Mouse (Mus musculus) adrenal gland, postnatal 14 days (tissue): Measurements from ENCODE around the gene Plagl2. TPM values are rescaled to one million over a fixed set of nuclear protein-coding genes. Genes with fewer than 3 reads are reported as not detected.
A peak's percentile ranks its signal among the peaks of the same experiment; 100 is the strongest.
"Not testable (repeated sequence)": the region's sequence is repeated elsewhere in the genome, so short reads cannot be mapped to it uniquely, and the experiment has no call there.

Experiments
- DNase-seq: peaks from one replicate; pipeline ENCODE4 v3.0.0; 2021; ENCODE audit warnings: mixed read lengths
- long read RNA-seq, 2 experiments: library from polyadenylated mRNA; stranded (forward); transcript quantifications; one replicate each; pipeline ENCODE4 v2.0.0; 2021
- total RNA-seq: library from RNA; stranded (reverse); gene quantifications from 2 replicates; pipeline ENCODE4 v1.2.3, GENCODE M21; 2021

Plagl2 gene
- 9.3 and 10.6 TPM in 2 replicates for total RNA-seq
- long read RNA-seq, experiment 1, partial matches to known transcripts, result 1 of 3 reads
- long read RNA-seq, experiment 1, other reads (novel, unspliced or antisense), result 2 of 3 reads
- long read RNA-seq, experiment 2, partial matches to known transcripts, result 0 of 1 reads
- long read RNA-seq, experiment 2, other reads (novel, unspliced or antisense), result 1 of 1 reads

GRCm38 (mm10) chr2:153241250-153242014 lies at the start of gene Plagl2, which contains the start of gene Pofut1:
Gene Plagl2 (minus strand): TSS chr2:153241426.
Gene Pofut1 (plus strand): TSS chr2:153241533.
- peak; percentile 95 for DNase-seq

DNA sequence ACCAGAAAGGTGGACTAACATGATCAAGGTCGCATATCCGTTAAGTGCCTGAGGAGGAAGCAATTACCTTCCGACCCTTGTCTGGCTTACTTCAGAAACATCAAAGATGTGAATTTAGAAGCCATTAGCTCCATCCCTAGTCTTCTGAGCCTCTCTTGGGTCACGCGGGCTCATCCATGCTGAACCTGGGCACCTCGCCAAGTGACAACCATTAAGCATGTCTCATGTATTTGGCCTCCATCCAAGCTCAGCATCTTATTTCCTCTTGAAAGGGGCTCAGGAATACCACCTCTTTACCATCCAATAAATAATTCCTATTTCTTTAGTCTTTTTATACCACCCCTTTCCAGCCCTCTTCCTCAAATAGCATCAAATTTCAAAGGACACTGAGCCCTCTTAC lies 46.6 kb upstream of the Plagl2 start:
- DNase-seq, result peak; percentile 89

DNA sequence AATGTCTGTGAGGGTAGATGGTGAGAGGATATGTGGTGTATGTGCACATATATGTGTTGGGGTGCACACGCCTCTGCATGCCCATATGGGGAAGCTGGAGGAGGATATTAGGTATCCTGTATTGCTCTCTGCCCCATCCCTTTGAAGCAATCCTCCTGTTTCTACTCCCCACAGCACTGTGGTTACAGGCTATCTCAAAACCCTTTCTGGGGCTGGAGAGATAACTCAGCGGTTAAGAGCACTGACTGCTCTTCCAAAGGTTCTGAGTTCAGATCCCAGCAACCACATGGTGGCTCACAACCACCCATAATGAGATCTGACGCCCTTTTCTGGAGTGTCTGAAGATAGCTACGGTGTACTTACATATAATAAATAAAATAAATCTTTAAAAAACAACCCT lies 45.3 kb upstream of the Plagl2 start:
- no peak for DNase-seq

DNA sequence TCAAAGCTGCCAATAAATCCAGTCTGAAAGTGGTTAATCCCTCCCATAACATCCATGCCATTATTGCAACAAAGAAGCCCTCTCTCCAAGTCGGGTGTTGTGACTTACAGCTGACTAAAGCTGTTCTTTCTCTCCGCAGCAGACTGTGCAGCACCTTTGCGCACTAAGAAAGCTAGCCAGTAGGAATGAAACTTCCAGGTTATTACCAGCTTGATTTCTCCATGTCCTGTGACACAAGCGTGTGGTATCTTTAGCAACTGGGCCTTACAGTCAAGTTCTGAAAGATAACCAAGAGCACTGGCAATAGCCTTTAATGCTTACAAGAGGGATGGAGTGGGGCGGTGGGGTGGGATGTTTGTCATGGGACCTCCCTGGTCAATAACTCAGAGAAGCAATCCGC lies 42.7 kb upstream of the Plagl2 start:
- DNase-seq, result no peak

DNA sequence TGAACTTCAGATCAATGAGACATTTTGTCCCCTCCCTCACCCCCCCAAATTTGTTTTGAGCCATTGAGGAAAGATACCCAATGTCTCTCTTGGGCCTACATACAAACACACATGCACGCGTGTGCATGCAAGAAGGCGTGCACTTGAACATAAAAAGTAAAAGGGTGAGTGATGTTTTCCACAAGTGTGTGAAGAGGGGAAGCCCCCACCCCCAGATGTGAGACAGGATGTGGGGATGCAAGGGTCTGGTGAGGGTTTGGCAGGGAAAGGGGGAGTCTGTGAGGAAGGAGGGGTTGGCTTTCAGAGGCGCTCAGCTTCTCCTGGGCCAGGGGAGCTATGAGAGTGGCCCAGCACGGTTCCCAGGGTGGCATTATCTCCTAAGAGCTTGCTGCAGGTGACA lies 37.1 kb upstream of the Plagl2 start:
- DNase-seq, result no peak

- DNase-seq, result not testable (repeated sequence)
Observed at GRCm38 (mm10) chr2:153276846-153277245, 35.6 kb upstream of the Plagl2 start.

DNA sequence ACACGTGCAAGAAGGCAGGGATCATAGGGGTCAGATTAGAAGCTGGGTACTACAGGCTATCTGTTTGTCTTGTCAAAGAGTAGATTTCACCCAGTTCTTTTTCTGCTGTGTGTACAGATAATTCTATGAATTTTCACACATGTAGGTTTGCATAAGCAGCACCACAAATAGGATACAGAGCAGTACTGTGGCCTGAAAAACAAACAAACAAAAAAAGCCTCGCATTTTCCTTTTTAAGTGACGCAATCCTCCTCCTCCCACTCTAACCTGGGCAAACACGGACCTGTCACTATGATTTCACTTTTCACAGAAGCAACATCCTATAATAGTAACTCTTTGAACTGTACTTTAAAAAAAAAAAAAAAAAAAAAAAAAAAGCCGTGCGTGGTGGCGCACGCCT lies 35.2 kb upstream of the Plagl2 start:
- no peak for DNase-seq

DNA sequence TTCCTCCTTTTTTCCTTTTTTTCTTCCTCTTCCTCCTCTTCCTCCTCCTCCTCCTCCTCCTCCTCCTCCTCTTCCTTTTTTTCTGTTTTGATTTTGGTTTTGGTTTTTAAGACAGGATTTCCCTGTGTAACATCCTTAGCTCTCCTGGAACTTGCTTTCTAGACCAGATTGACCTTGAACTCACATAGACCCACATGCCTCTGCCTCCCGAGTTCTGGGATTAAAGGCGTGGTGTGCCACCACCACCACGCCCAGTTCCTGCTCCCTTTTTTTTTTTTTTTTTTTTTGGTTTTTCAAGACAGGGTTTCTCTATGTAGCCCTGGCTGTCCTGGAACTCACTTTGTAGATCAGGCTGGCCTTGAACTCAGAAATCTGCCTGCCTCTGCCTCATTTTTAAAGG lies 34.4 kb upstream of the Plagl2 start:
- DNase-seq, result not testable (repeated sequence)

GRCm38 (mm10) chr2:153274919-153275247 lies 33.7 kb upstream of the Plagl2 start:
- peak; percentile 79 for DNase-seq

GRCm38 (mm10) chr2:153274200-153274918 lies 33.1 kb upstream of the Plagl2 start:
- not testable (repeated sequence) for DNase-seq

DNA sequence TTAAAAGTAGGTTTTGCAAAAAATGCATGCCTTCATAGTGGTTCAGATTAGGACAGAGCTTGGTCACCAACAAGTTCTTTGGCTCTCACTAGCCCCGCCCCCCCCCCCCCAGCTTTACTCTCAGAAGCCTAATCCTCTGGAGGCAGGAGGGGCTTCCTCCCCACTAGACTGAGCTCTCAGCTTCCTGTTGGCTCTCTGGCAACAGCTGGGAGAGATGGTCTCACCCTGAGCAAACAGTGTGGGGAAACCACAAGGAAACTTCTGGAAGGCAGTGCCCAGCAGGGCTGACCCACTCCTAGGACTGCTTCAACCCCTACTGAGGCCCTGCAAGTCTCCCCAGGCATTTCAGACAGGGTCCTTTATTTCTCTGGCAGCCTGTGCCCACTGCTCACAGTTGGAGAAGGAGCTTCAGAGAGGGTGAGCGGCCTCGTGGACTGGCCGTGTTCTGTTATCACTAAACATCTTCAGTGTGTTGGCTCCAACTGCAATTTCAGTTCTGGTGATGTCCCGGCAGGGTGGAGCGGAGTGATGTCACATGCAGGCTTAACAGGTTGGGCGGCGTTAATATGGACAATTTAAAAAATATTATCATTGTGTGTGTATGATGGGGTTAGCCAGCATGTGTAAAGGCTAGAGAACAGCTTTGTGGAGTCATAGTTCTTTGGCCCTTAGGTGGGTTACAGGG lies 29.1 kb upstream of the Plagl2 start:
- not testable (repeated sequence) for DNase-seq

DNA sequence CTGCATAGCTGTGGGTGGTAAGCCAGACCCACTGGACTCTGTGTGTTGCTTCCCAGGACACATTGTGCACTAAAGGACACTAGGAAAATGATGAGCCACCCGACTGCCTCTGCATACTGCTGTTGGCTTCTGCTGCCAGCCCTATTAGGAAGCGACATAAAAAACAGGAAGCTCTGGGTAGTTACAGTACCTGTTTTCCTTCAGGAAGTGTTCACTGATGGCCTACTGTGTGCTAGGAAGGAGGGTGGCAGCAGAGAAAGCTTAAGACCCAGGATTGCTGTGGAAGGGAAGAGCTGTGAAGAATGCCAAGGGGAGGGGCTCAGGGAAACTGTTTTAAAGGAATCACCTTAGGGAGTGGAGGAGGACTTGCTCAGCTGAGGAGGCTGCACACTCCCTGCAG lies 26.1 kb upstream of the Plagl2 start:
- DNase-seq, result no peak

DNA sequence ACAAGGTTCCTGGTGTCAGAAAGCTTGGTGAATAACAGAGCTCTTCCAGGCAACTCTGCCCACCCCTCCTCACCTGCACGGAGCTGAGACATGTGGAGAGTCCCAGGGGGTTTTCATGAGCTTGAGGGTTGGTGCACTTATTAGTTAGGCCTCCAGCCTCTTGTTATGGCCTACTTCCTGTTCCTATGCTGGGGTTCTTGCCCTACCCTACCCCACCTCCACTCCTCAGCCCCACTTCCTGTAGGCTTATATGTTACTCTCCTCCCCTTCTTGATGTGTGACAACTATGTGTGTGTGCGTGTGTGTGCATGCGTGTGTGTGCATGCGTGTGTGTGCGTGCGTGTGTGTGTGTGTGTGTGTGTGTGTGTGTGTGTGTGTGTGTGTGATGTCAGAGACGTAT lies 21.8 kb upstream of the Plagl2 start:
- no peak for DNase-seq

GRCm38 (mm10) chr2:153259864-153260674 lies 18.8 kb upstream of the Plagl2 start:
- DNase-seq, result no peak

GRCm38 (mm10) chr2:153259030-153259863 lies 18.0 kb upstream of the Plagl2 start:
- DNase-seq, result no peak

GRCm38 (mm10) chr2:153256604-153257003 lies 15.4 kb upstream of the Plagl2 start:
- no peak for DNase-seq

DNA sequence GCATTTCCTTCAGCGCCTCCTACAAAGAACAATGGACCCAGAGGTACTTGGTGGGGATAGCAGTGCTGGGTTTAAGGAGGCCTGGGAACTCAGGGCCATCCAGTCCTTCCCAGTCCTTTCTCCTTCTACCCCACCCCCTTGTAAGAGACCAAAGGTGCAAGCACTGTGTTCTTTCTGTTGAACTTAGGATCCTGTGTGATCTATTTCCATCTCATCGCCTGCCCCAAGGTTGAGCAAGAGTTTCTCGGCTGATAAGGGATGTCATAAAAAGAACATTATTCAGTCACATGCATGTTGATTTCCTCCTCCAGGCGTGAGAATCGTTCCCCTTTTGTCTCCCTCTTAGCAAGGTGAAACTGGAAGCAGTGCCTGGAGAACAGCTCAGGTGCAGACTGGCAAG lies 8.5 kb upstream of the Plagl2 start:
- no peak for DNase-seq

DNA sequence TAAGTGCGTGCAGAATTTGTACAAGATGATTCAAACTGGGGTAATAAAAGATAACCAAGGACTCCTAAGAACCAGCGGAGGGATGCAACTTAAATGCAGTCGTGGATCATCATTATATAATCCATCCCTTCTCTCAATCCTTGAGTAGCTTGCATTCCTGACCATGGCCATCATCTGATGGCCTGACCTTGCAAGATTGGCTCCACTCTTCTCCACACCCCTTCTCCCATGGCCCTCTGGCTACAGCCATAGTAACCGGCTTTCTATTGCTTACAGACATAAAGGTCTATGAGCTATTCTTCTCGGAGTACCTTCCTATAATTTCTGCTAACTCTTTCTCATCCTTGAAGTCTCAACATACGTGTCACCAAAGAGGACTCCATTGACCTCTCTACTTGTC lies 930 bp upstream of the Plagl2 start:
- DNase-seq, result peak; percentile 34

DNA sequence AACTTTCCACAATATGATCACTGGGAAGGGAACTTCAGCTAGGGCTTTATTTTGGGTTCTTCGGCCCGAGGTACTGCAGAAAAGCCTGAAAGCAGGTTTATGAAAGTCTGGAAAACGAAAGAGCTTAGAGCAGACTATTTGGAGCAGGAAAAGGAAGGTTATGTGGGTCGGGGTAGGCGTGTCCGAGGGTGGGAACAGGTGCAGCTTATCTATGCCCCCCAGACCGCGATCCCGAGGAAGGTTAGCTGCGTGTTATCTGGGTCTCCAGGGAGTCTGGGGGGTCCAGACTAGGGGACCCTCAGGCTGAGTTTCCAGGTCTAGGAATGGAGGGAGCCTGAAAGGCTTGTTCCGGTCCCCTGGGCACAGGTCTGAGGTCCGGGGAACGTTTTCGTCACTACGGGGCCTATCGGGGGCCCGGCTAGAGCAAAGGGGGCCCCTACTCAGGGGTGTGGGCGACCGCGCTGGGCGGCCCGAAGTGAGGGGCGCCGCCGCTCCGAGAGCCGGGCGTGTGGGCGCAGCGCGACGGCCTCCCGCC lies 458 bp downstream of the Plagl2 start:
- peak; percentile 36 for DNase-seq

GRCm38 (mm10) chr2:153239860-153240480 lies 1.3 kb downstream of the Plagl2 start:
- peak; percentile 52 for DNase-seq
